Mouse (Mus musculus) lung, embryonic 14.5 days (tissue): ENCODE measurements around the gene Eipr1. TPM values are rescaled to one million over a fixed set of nuclear protein-coding genes. Genes with fewer than 3 reads are reported as not detected.

Source experiments
- ATAC-seq: fragments of 200-750 bp; cut with Nextera tagmentation; 2 replicates; pipeline ENCODE4 v1.8.0; 2017; ENCODE audit warnings: mild to moderate bottlenecking, moderate TSS enrichment, moderate library complexity; ENCODE audit not compliant: insufficient read depth
- DNase-seq: peaks from one replicate; pipeline ENCODE4 v3.0.0-alpha.2; 2015
- H3K27ac ChIP-seq: fragments of 300-500 bp; sonication (generic); 2 replicates; pipeline ENCODE4 v1.5.1; 2014; ENCODE audit warnings: low read depth, mild to moderate bottlenecking, moderate library complexity
- H3K27me3 ChIP-seq: fragments of 300-500 bp; sonication (generic); 2 replicates; pipeline ENCODE4 v1.6.1; 2014; ENCODE audit warnings: low read length, control low read depth; ENCODE audit not compliant: insufficient read depth
- H3K36me3 ChIP-seq: fragments of 300-500 bp; sonication (generic); 2 replicates; pipeline ENCODE4 v1.6.1; 2014; ENCODE audit warnings: control low read depth; ENCODE audit not compliant: insufficient read depth
- H3K4me1 ChIP-seq: fragments of 300-500 bp; sonication (generic); 2 replicates; pipeline ENCODE4 v1.6.1; 2014; ENCODE audit warnings: antibody characterized with exemption, control low read depth; ENCODE audit not compliant: insufficient read depth
- H3K4me2 ChIP-seq: fragments of 300-500 bp; sonication (generic); 2 replicates; pipeline ENCODE4 v1.6.1; 2014; ENCODE audit warnings: mild to moderate bottlenecking
- H3K4me3 ChIP-seq: fragments of 300-500 bp; sonication (generic); 2 replicates; pipeline ENCODE4 v1.5.1; 2014; ENCODE audit warnings: low read depth, low read length
- H3K9ac ChIP-seq: fragments of 300-500 bp; sonication (generic); 2 replicates; pipeline ENCODE4 v1.6.1; 2014
- H3K9me3 ChIP-seq: fragments of 300-500 bp; sonication (generic); 2 replicates; pipeline ENCODE4 v1.6.1; 2016; ENCODE audit warnings: low read depth, low read length, control low read depth
- CTCF ChIP-seq: IDR thresholded peaks from 2 replicates; pipeline ENCODE4 v1.5.1; 2016; ENCODE audit warnings: antibody characterized with exemption, low read depth
- WGBS: fragments of 180-500 bp; shearing (Covaris S2); extraction: QIAGEN DNeasy Blood & Tissue Kit; methylation state at CpG from one replicate; pipeline ENCODE4 v1.1.7; 2014; 5-methylcytosine and 5-hydroxymethylcytosine counted together
- polyA plus RNA-seq: library from polyadenylated mRNA; unstranded; fragments of >200 nt; fragmentation: Nextera tagmentation; extraction: Ambion mirVana; gene quantifications from 2 replicates; pipeline ENCODE4 v1.2.1, GENCODE M21; 2014

Eipr1 gene
- polyA plus RNA-seq, 1 experiment from 2014 or later, result 28.5 TPM

DNA sequence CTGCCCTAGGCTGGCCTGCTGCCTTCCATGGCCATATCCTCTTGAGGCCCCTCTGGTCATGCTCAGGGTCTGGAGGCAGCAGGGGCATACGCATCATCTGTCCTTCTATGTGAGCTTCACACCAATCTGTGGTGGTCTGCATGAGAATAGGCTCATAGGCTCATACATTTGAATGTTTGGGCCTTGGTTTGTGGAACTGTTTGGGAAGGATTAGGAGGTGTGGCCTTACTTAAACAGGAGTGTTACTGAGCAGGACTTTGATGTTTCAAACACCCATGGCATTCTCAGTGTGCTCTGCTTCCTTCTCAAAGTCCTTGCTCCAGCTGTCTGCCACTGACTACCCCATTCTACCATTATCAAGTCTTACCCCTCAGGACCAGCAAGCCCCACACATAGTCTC lies 17.3 kb upstream of the Eipr1 start:
- no peak for DNase-seq
- no peak overlapping the region for H3K27ac ChIP-seq
- no peak overlapping the region for H3K4me3 ChIP-seq
- no peak overlapping the region for H3K9ac ChIP-seq
- H3K9me3 ChIP-seq, result no peaks in the 10 kb centered on the region
- TF ChIP-seq CTCF, result no peak
- H3K4me2 ChIP-seq, result no peak overlapping the region
- H3K4me1 ChIP-seq, result no peaks in the 10 kb centered on the region
- WGBS, result 91% methylated on average over 1 of the region's 1 CpGs
- no peaks in the 10 kb centered on the region for H3K27me3 ChIP-seq
- peaks cover 47% of the 10 kb centered on the region for H3K36me3 ChIP-seq
- no peak for ATAC-seq

DNA sequence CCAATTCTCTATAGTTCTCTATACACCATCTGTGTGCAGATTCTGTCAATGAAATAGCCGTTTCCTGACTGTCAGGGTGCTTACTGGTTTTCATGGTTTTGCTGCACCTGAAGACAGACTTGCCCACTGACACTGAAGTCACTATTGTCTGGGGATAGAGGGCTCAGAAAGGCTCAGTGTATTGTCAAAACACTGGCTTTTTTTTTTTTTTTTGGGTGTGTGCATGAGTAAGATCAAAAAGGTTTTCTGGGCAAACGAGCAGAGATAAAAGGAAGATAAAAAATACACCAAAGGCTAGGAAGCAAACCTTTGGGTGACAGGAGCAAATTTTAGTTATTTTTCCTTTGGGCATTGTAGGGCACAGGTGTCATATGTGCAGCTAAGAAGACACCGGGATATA lies 16.3 kb upstream of the Eipr1 start:
- WGBS, result 84% methylated on average over 3 of the region's 3 CpGs
- H3K9ac ChIP-seq, result no peak overlapping the region
- ATAC-seq, result no peak
- H3K9me3 ChIP-seq, result no peaks in the 10 kb centered on the region
- no peak overlapping the region for H3K4me3 ChIP-seq
- no peak for DNase-seq
- no peak overlapping the region for H3K27ac ChIP-seq
- peaks cover 45% of the 10 kb centered on the region for H3K36me3 ChIP-seq
- H3K4me1 ChIP-seq, result no peaks in the 10 kb centered on the region
- no peak overlapping the region for H3K4me2 ChIP-seq
- H3K27me3 ChIP-seq, result no peaks in the 10 kb centered on the region
- no peak for TF ChIP-seq CTCF

- H3K4me2 ChIP-seq, result no peak overlapping the region
- H3K27me3 ChIP-seq, result no peaks in the 10 kb centered on the region
- DNase-seq, result no peak
- ATAC-seq, result no peak
- peaks cover 38% of the 10 kb centered on the region for H3K36me3 ChIP-seq
- no peaks in the 10 kb centered on the region for H3K9me3 ChIP-seq
- no peak for TF ChIP-seq CTCF
- no peaks in the 10 kb centered on the region for H3K4me1 ChIP-seq
- H3K4me3 ChIP-seq, result no peak overlapping the region
- H3K27ac ChIP-seq, result no peak overlapping the region
- no peak overlapping the region for H3K9ac ChIP-seq
- 87% methylated on average over 3 of the region's 3 CpGs for WGBS
Observed at GRCm38 (mm10) chr12:28743328-28743727, 8.3 kb upstream of the Eipr1 start.

- peaks cover 19% of the 10 kb centered on the region for H3K36me3 ChIP-seq
- H3K9me3 ChIP-seq, result no peaks in the 10 kb centered on the region
- H3K9ac ChIP-seq, result peak within 1 kb of the TSS; percentile 87
- peak within 1 kb of the TSS; percentile 92 for H3K4me2 ChIP-seq
- DNase-seq (peak; percentile 97), ATAC-seq (peak; percentile 94)
- WGBS, result 1% methylated on average over 41 of the region's 41 CpGs
- H3K4me1 ChIP-seq, result peaks cover 4% of the 10 kb centered on the region; the same call in 1 of the 2 replicates
- no peak for TF ChIP-seq CTCF
- H3K4me3 ChIP-seq, result peak within 1 kb of the TSS; percentile 87
- no peak within 1 kb of the TSS; the same call in 1 of the 2 replicates for H3K27ac ChIP-seq
- no peaks in the 10 kb centered on the region for H3K27me3 ChIP-seq
Observed at GRCm38 (mm10) chr12:28750021-28750633, 1.5 kb upstream of the Eipr1 start, which contains the start of gene Trappc12. TSS of gene Trappc12 (minus strand) at chr12:28750472.

GRCm38 (mm10) chr12:28750876-28751275 lies 727 bp upstream of the Eipr1 start:
- Histone ChIP-seq H3K4me2 (peak overlapping the region; percentile 91; the same call in 1 of the 2 replicates), H3K27me3 (no peaks in the 10 kb centered on the region), H3K36me3 (peaks cover 12% of the 10 kb centered on the region), H3K27ac (no peak overlapping the region), H3K4me3 (peak overlapping the region; percentile 79; the same call in 1 of the 2 replicates), H3K4me1 (peaks cover 4% of the 10 kb centered on the region; the same call in 1 of the 2 replicates), H3K9me3 (no peaks in the 10 kb centered on the region), H3K9ac (no peak overlapping the region)
- DNase-seq (no peak), ATAC-seq (peak; percentile 1; the same call in 1 of the 2 replicates)
- TF ChIP-seq CTCF, result no peak
- 93% methylated on average over 5 of the region's 5 CpGs for WGBS

GRCm38 (mm10) chr12:28756019-28756418 lies 4.4 kb downstream of the Eipr1 start:
- TF ChIP-seq CTCF, result no peak
- no peak for ATAC-seq
- H3K36me3 ChIP-seq, result no peaks in the 10 kb centered on the region

GRCm38 (mm10) chr12:28769953-28770352 lies 18.4 kb downstream of the Eipr1 start:
- H3K9me3 ChIP-seq, result no peaks in the 10 kb centered on the region
- 95% methylated on average over 7 of the region's 7 CpGs for WGBS
- TF ChIP-seq CTCF, result no peak

More at GRCm38 (mm10) chr12:28756019-28756418, 4.4 kb downstream of the Eipr1 start:
- DNase-seq, result no peak
- H3K4me1 ChIP-seq, result no peaks in the 10 kb centered on the region
- 74% methylated on average over 4 of the region's 4 CpGs for WGBS
- H3K27me3 ChIP-seq, result no peaks in the 10 kb centered on the region
- H3K9ac ChIP-seq, result no peak overlapping the region
- no peaks in the 10 kb centered on the region for H3K9me3 ChIP-seq
- no peak overlapping the region for H3K4me3 ChIP-seq
- no peak overlapping the region for H3K4me2 ChIP-seq
- no peak overlapping the region for H3K27ac ChIP-seq

More at GRCm38 (mm10) chr12:28769953-28770352, 18.4 kb downstream of the Eipr1 start:
- Histone ChIP-seq H3K27ac (no peak overlapping the region), H3K36me3 (no peaks in the 10 kb centered on the region), H3K4me2 (no peak overlapping the region), H3K9ac (no peak overlapping the region), H3K4me3 (no peak overlapping the region), H3K27me3 (no peaks in the 10 kb centered on the region), H3K4me1 (no peaks in the 10 kb centered on the region)
- ATAC-seq (no peak), DNase-seq (no peak)
